Mouse (Mus musculus) lung, postnatal 0 days (tissue): ENCODE measurements around the gene Tmem178b.

Experiments used
- CTCF ChIP-seq: IDR thresholded peaks from 2 replicates; pipeline ENCODE4 v1.5.1; 2016; ENCODE audit warnings: antibody characterized with exemption, mild to moderate bottlenecking
- EP300 ChIP-seq: IDR thresholded peaks from 2 replicates; pipeline ENCODE4 v1.6.1; 2016; ENCODE audit warnings: antibody characterized with exemption, mild to moderate bottlenecking, control low read depth

GRCm38 (mm10) chr6:40177870-40178269 lies 304.8 kb downstream of the Tmem178b start:
- TF ChIP-seq EP300 (no peak), CTCF (no peak)
